Mouse (Mus musculus) MEL (cell line): Measurements from ENCODE around the gene 4930430F08Rik. TPM values are rescaled to one million over a fixed set of nuclear protein-coding genes. Genes with fewer than 3 reads are reported as not detected.
A peak's percentile ranks its signal among the peaks of the same experiment; 100 is the strongest.

Experiments
- DNase-seq: peaks from one replicate; pipeline ENCODE4 v3.0.0; 2011; ENCODE audit warnings: low read depth, low spot score
- H3K27ac ChIP-seq: 2 replicates; pipeline ENCODE4 v1.5.1; 2012; ENCODE audit warnings: low read depth, mild to moderate bottlenecking, control low read depth, low read length, moderate library complexity; ENCODE audit not compliant: control insufficient read depth
- H3K27me3 ChIP-seq, 2 experiments: fragments of 150-350 bp in 1 of 2; sonication (generic) in 1 of 2; 2 replicates each; pipeline ENCODE4 v1.6.1; 2012; ENCODE audit warnings: low read length in 2 of 2, mild to moderate bottlenecking in 2 of 2, improper control_type of control experiment in 1 of 2, moderate library complexity in 1 of 2; ENCODE audit not compliant: insufficient read depth in 2 of 2, control insufficient read depth in 1 of 2
- H3K36me3 ChIP-seq, 2 experiments: 2 replicates each; pipeline ENCODE4 v1.6.1; 2012 to 2014; ENCODE audit warnings: low read length in 2 of 2, improper control_type of control experiment in 1 of 2, inconsistent platforms in 1 of 2, mild to moderate bottlenecking in 1 of 2; ENCODE audit not compliant: insufficient read depth in 2 of 2, control insufficient read depth in 1 of 2
- H3K4me1 ChIP-seq, 2 experiments: fragments of 150-350 bp in 1 of 2; sonication (generic) in 1 of 2; 2 replicates each; pipeline ENCODE4 v1.6.1; 2012; ENCODE audit warnings: low read length in 2 of 2, improper control_type of control experiment in 1 of 2, mild to moderate bottlenecking in 1 of 2; ENCODE audit not compliant: insufficient read depth in 2 of 2, control insufficient read depth in 1 of 2
- H3K4me3 ChIP-seq, 2 experiments: fragments of 150-350 bp in 1 of 2; sonication (generic) in 1 of 2; 2 replicates each; pipeline ENCODE4 v1.5.1; 2012; ENCODE audit warnings: low read depth in 2 of 2, low read length in 2 of 2, mild to moderate bottlenecking in 2 of 2, moderate library complexity in 2 of 2, control low read depth in 1 of 2, improper control_type of control experiment in 1 of 2; ENCODE audit not compliant: control insufficient read depth in 1 of 2, insufficient read depth in 1 of 2
- H3K79me2 ChIP-seq: 2 replicates; pipeline ENCODE4 v1.6.1; 2012; ENCODE audit warnings: mild to moderate bottlenecking, low read length, moderate library complexity; ENCODE audit not compliant: control insufficient read depth, poor library complexity, insufficient read depth
- H3K9ac ChIP-seq: 2 replicates; pipeline ENCODE4 v1.6.1; 2012; ENCODE audit warnings: low read depth, mild to moderate bottlenecking, control low read depth, low read length, moderate library complexity; ENCODE audit not compliant: control insufficient read depth, poor library complexity, severe bottlenecking
- H3K9me3 ChIP-seq: fragments of 150-350 bp; sonication (generic); replicated peaks from 2 replicates; pipeline ENCODE4 v1.6.1; 2012; ENCODE audit warnings: mild to moderate bottlenecking, low read length, improper control_type of control experiment, moderate library complexity; ENCODE audit not compliant: insufficient read depth
- CHD1 ChIP-seq: IDR thresholded peaks from 2 replicates; pipeline ENCODE4 v1.6.1; 2012; ENCODE audit warnings: low read depth, mild to moderate bottlenecking, inconsistent platforms, low read length, improper control_type of control experiment
- CHD2 ChIP-seq: IDR thresholded peaks from 2 replicates; pipeline ENCODE4 v1.6.1; 2011; ENCODE audit warnings: low read length, improper control_type of control experiment
- CTCF ChIP-seq, 3 experiments: IDR thresholded peaks in 2 of 3; conservative IDR thresholded peaks in 1 of 3; 2 replicates each; pipeline ENCODE4 v1.5.1; 2011 to 2012; ENCODE audit warnings: low read length in 3 of 3, low read depth in 2 of 3, mild to moderate bottlenecking in 2 of 3, improper control_type of control experiment in 1 of 3, inconsistent platforms in 1 of 3, mixed read lengths in 1 of 3, moderate library complexity in 1 of 3; ENCODE audit not compliant: control insufficient read depth in 1 of 3, insufficient read depth in 1 of 3, poor library complexity in 1 of 3, severe bottlenecking in 1 of 3
- E2F4 ChIP-seq: IDR thresholded peaks from 2 replicates; pipeline ENCODE4 v1.6.1; 2011; ENCODE audit warnings: low read depth, low read length, improper control_type of control experiment, borderline replicate concordance
- ELF1 ChIP-seq: IDR thresholded peaks from 2 replicates; pipeline ENCODE4 v1.6.1; 2014; ENCODE audit warnings: low read depth, mild to moderate bottlenecking, inconsistent platforms, low read length, improper control_type of control experiment, moderate library complexity
- EP300 ChIP-seq, 2 experiments: IDR thresholded peaks; 2 replicates each; pipeline ENCODE4 v1.6.1; 2011; ENCODE audit warnings: improper control_type of control experiment in 2 of 2, low read length in 2 of 2, low read depth in 1 of 2, mild to moderate bottlenecking in 1 of 2
- ETS1 ChIP-seq: IDR thresholded peaks from 2 replicates; pipeline ENCODE4 v1.6.1; 2012; ENCODE audit warnings: low read depth, mild to moderate bottlenecking, inconsistent platforms, low read length, improper control_type of control experiment, moderate library complexity
- GABPA ChIP-seq: IDR thresholded peaks from 2 replicates; pipeline ENCODE4 v1.6.1; 2012; ENCODE audit warnings: low read depth, mild to moderate bottlenecking, inconsistent platforms, low read length, improper control_type of control experiment, moderate library complexity
- GATA1 ChIP-seq: IDR thresholded peaks from 2 replicates; pipeline ENCODE4 v1.6.1; 2011; ENCODE audit warnings: low read depth, low read length, improper control_type of control experiment
- HCFC1 ChIP-seq: IDR thresholded peaks from 2 replicates; pipeline ENCODE4 v1.6.1; 2012; ENCODE audit warnings: low read depth, mild to moderate bottlenecking, inconsistent platforms, low read length, improper control_type of control experiment, moderate library complexity
- MAX ChIP-seq: IDR thresholded peaks from 2 replicates; pipeline ENCODE4 v1.6.1; 2011; ENCODE audit warnings: low read length, improper control_type of control experiment
- MAZ ChIP-seq: IDR thresholded peaks from 2 replicates; pipeline ENCODE4 v1.6.1; 2012; ENCODE audit warnings: low read depth, mild to moderate bottlenecking, inconsistent platforms, low read length, improper control_type of control experiment
- MXI1 ChIP-seq: IDR thresholded peaks from 2 replicates; pipeline ENCODE4 v1.6.1; 2011; ENCODE audit warnings: mild to moderate bottlenecking, low read depth, low read length, improper control_type of control experiment
- MYB ChIP-seq: IDR thresholded peaks from 2 replicates; pipeline ENCODE4 v1.6.1; 2011; ENCODE audit warnings: mild to moderate bottlenecking, low read depth, low read length, improper control_type of control experiment
- MYC ChIP-seq: IDR thresholded peaks from 2 replicates; pipeline ENCODE4 v1.6.1; 2011; ENCODE audit warnings: low read depth, mild to moderate bottlenecking, low read length, improper control_type of control experiment, moderate library complexity
- NRF1 ChIP-seq: IDR thresholded peaks from 2 replicates; pipeline ENCODE4 v1.6.1; 2014; ENCODE audit warnings: low read depth, mild to moderate bottlenecking, inconsistent platforms, low read length, improper control_type of control experiment, moderate library complexity; ENCODE audit not compliant: poor library complexity, insufficient read depth, severe bottlenecking
- POLR2AphosphoS2 ChIP-seq: IDR thresholded peaks from 2 replicates; pipeline ENCODE4 v1.6.1; 2011; ENCODE audit warnings: low read length, improper control_type of control experiment
- POLR2AphosphoS5 ChIP-seq: IDR thresholded peaks from 2 replicates; pipeline ENCODE4 v1.6.1; 2012; ENCODE audit warnings: low read depth, borderline replicate concordance, mild to moderate bottlenecking, inconsistent platforms, low read length, moderate library complexity, mixed read lengths
- SIN3A ChIP-seq: IDR thresholded peaks from 2 replicates; pipeline ENCODE4 v1.6.1; 2012; ENCODE audit warnings: low read length, improper control_type of control experiment, inconsistent platforms
- SMC3 ChIP-seq: IDR thresholded peaks from 2 replicates; pipeline ENCODE4 v1.6.1; 2011; ENCODE audit warnings: low read depth, low read length, improper control_type of control experiment
- TAL1 ChIP-seq: IDR thresholded peaks from 2 replicates; pipeline ENCODE4 v1.6.1; 2012; ENCODE audit warnings: mild to moderate bottlenecking, inconsistent platforms, low read length, moderate library complexity, mixed read lengths
- TCF12 ChIP-seq: IDR thresholded peaks from 2 replicates; pipeline ENCODE4 v1.6.1; 2014; ENCODE audit warnings: low read depth, mild to moderate bottlenecking, inconsistent platforms, low read length, improper control_type of control experiment, moderate library complexity
- UBTF ChIP-seq: IDR thresholded peaks from 2 replicates; pipeline ENCODE4 v1.6.1; 2012; ENCODE audit warnings: low read depth, mild to moderate bottlenecking, inconsistent platforms, low read length, improper control_type of control experiment, moderate library complexity, borderline replicate concordance; ENCODE audit not compliant: insufficient read depth
- USF1 ChIP-seq: IDR thresholded peaks from 2 replicates; pipeline ENCODE4 v1.6.1; 2014; ENCODE audit warnings: low read depth, mild to moderate bottlenecking, inconsistent platforms, low read length, improper control_type of control experiment, moderate library complexity
- ZC3H11A ChIP-seq: IDR thresholded peaks from 2 replicates; pipeline ENCODE4 v1.6.1; 2012; ENCODE audit warnings: low read depth, mild to moderate bottlenecking, inconsistent platforms, low read length, improper control_type of control experiment
- ZMIZ1 ChIP-seq: IDR thresholded peaks from 2 replicates; pipeline ENCODE4 v1.6.1; 2012; ENCODE audit warnings: low read depth, mild to moderate bottlenecking, inconsistent platforms, low read length, improper control_type of control experiment, moderate library complexity
- ZNF384 ChIP-seq: IDR thresholded peaks from 2 replicates; pipeline ENCODE4 v1.6.1; 2012; ENCODE audit warnings: low read depth, mild to moderate bottlenecking, inconsistent platforms, low read length, improper control_type of control experiment
- polyA plus RNA-seq, 2 experiments: library from polyadenylated mRNA; stranded (reverse) in 1 of 2; unstranded in 1 of 2; fragments of >175 nt in 1 of 2; fragments of >200 nt in 1 of 2; gene quantifications; 2 replicates each; pipeline versions ENCODE4 v1.2.1 to v1.2.4; 2012; ENCODE audit warnings: low replicate concordance in 2 of 2, low read depth in 1 of 2; ENCODE audit not compliant: insufficient read length in 2 of 2, insufficient read depth in 1 of 2, missing spikeins in 1 of 2
- total RNA-seq: library from RNA; depleted of rRNA; stranded (reverse); fragments of 300-350 nt; gene quantifications from 2 replicates; pipeline ENCODE4 v1.2.3, GENCODE M21; 2012

4930430F08Rik gene
- total and polyA plus RNA-seq, 3 experiments = 10.5 to 22.7 TPM; not detected in 1

DNA sequence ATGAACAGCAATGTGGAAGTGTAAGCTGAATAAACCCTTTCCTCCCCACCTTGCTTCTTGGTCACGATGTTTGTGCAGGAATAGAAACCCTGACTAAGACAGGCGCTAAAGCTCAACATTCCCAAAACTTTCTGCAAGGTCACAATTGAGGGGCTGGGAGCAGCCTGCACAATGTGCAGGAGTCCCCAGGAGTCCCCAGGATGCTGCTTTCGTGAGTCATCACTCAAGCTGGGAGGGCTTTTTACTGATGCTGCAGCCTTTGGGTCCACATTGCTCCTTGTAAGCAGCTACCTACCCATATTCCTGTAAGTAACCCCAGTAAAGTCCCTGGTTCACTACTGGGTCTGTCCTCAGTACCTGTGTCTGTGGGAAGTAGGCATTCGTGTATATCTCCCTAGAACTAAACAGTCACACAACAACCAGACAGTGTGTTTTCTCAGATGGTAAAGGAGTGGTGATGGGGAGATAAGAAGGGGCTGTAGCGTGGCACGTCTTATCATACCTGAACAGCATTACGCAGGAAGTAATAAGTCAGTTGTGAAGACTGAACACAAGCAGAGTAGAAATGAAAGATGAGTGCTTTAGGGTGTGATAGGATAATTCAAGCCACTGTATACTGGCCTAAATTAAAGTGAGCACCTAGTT, 15.6 kb downstream of the 4930430F08Rik start:
- peaks cover 10 to 13% of the 10 kb centered on the region in 2 experiments for H3K4me1 ChIP-seq
- H3K27ac ChIP-seq = peak overlapping the region; percentile 43
- no peaks in the 10 kb centered on the region for H3K79me2 ChIP-seq
- no peak overlapping the region for H3K4me3 ChIP-seq
- H3K27me3 ChIP-seq = no peaks in the 10 kb centered on the region
- no peaks in the 10 kb centered on the region for H3K9me3 ChIP-seq
- DNase-seq = peak; percentile 68
- peaks cover 8 to 23% of the 10 kb centered on the region in 2 experiments for H3K36me3 ChIP-seq
- TF ChIP-seq MYC = peak; percentile 29; the same call in 1 of the 2 replicates
- TF ChIP-seq EP300 (IDR thresholded peaks at IDR 0.05; ENCODE audit: low read depth in 1 of 2, low read length in 2 of 2) = peak; percentile 80 to 85
- no peak for TF ChIP-seq ZMIZ1
- TF ChIP-seq TCF12 = peak; percentile 90
- peak; percentile 84 for TF ChIP-seq TAL1
- no peak for TF ChIP-seq MXI1
- TF ChIP-seq GATA1 = peak; percentile 92
- no peak for TF ChIP-seq E2F4
- TF ChIP-seq ETS1 = peak; percentile 65; the same call in 1 of the 2 replicates
- H3K9ac ChIP-seq = no peak overlapping the region

DNA sequence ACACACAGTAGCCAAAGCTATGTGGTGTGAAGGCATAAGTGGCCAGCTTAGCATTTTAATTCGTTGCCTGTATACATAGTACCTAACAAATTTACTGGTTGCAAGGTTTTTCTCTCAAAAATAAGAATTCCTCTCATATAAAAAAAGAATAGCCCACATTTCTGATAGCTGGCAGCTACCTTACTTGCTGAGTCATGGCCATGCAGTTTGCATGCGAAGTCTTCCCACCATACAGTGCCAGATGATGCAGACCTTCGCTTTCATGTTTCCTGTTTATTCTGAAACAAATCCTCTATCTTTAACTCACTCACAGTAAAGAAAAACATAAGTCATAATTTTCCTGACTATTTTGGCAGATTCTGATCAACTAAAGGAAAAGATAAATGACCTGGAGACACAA, 18.5 kb downstream of the 4930430F08Rik start:
- H3K27ac ChIP-seq = no peak overlapping the region

More for the DNA sequence above, 18.5 kb downstream of the 4930430F08Rik start:
- Histone ChIP-seq H3K4me1 (peaks cover 10 to 13% of the 10 kb centered on the region in 2 experiments), H3K9ac (no peak overlapping the region), H3K4me3 (no peak overlapping the region), H3K27me3 (no peaks in the 10 kb centered on the region), H3K79me2 (no peaks in the 10 kb centered on the region), H3K9me3 (no peaks in the 10 kb centered on the region), H3K36me3 (peaks cover 6 to 23% of the 10 kb centered on the region in 2 experiments; a peak in 3 of 4 replicates)
- peak; percentile 66 for TF ChIP-seq MAX
- TF ChIP-seq ETS1 = peak; percentile 49
- peak; percentile 86; the same call in 1 of the 2 replicates for TF ChIP-seq GABPA
- no peak for TF ChIP-seq E2F4
- no peak for TF ChIP-seq CTCF (IDR thresholded peaks at IDR 0.05 in 2 of 3, conservative IDR thresholded peaks at IDR 0.05 in 1 of 3; ENCODE audit: control insufficient read depth in 1 of 3, insufficient read depth in 1 of 3, low read depth in 2 of 3, low read length in 3 of 3, poor library complexity in 1 of 3, severe bottlenecking in 1 of 3)
- TF ChIP-seq EP300 (IDR thresholded peaks at IDR 0.05; ENCODE audit: low read depth in 1 of 2, low read length in 2 of 2) = no peak
- no peak for TF ChIP-seq POLR2AphosphoS5
- TF ChIP-seq POLR2AphosphoS2 = no peak
- TF ChIP-seq HCFC1 = no peak
- TF ChIP-seq SIN3A = no peak
- no peak for TF ChIP-seq CHD1
- no peak for TF ChIP-seq TCF12
- no peak for TF ChIP-seq ZC3H11A
- no peak for TF ChIP-seq UBTF
- TF ChIP-seq MYB = no peak
- no peak for TF ChIP-seq TAL1
- TF ChIP-seq MAZ = no peak
- TF ChIP-seq USF1 = no peak
- TF ChIP-seq ZNF384 = peak; percentile 13; the same call in 1 of the 2 replicates
- TF ChIP-seq CHD2 = no peak
- TF ChIP-seq SMC3 = no peak
- no peak for TF ChIP-seq ELF1
- TF ChIP-seq NRF1 = no peak
- DNase-seq = peak; percentile 51
